Mouse (Mus musculus) heart, postnatal 0 days (tissue): Measurements from ENCODE around the gene Cela3b. TPM values are rescaled to one million over a fixed set of nuclear protein-coding genes. Genes with fewer than 3 reads are reported as not detected.

Experiments used
- ATAC-seq: fragments of 200-750 bp; cut with Nextera tagmentation; 2 replicates; pipeline ENCODE4 v1.8.0; 2017; ENCODE audit warnings: low read depth, moderate number of reproducible peaks, moderate library complexity; ENCODE audit not compliant: insufficient read depth
- DNase-seq: peaks from one replicate; pipeline ENCODE4 v3.0.0-alpha.2; 2016; ENCODE audit warnings: low spot score
- H3K27ac ChIP-seq: fragments of 300-500 bp; sonication (generic); 2 replicates; pipeline ENCODE4 v1.5.1; 2014; ENCODE audit warnings: low read depth, mild to moderate bottlenecking
- H3K27me3 ChIP-seq: fragments of 300-500 bp; sonication (generic); 2 replicates; pipeline ENCODE4 v1.6.1; 2014; ENCODE audit warnings: low read length, mixed read lengths; ENCODE audit not compliant: control insufficient read depth, insufficient read depth
- H3K36me3 ChIP-seq: fragments of 300-500 bp; sonication (generic); replicated peaks from 2 replicates; pipeline ENCODE4 v1.6.1; 2014; ENCODE audit warnings: low read length, mixed read lengths; ENCODE audit not compliant: control insufficient read depth, insufficient read depth
- H3K4me1 ChIP-seq: fragments of 300-500 bp; sonication (generic); 2 replicates; pipeline ENCODE4 v1.6.1; 2014; ENCODE audit warnings: antibody characterized with exemption; ENCODE audit not compliant: control insufficient read depth, insufficient read depth
- H3K4me2 ChIP-seq: fragments of 300-500 bp; sonication (generic); 2 replicates; pipeline ENCODE4 v1.6.1; 2014; ENCODE audit warnings: low read depth, mild to moderate bottlenecking, low read length, moderate library complexity
- H3K4me3 ChIP-seq: fragments of 300-500 bp; sonication (generic); 2 replicates; pipeline ENCODE4 v1.5.1; 2014; ENCODE audit warnings: low read depth, low read length
- H3K9ac ChIP-seq: fragments of 300-500 bp; sonication (generic); replicated peaks from 2 replicates; pipeline ENCODE4 v1.6.1; 2014; ENCODE audit warnings: low read depth, low read length, mixed read lengths
- H3K9me3 ChIP-seq: fragments of 300-500 bp; sonication (generic); replicated peaks from 2 replicates; pipeline ENCODE4 v1.6.1; 2016; ENCODE audit warnings: low read length; ENCODE audit not compliant: control insufficient read depth
- CTCF ChIP-seq: IDR thresholded peaks from 2 replicates; pipeline ENCODE4 v1.5.1; 2016; ENCODE audit warnings: antibody characterized with exemption, control low read depth, low read depth
- EP300 ChIP-seq: IDR thresholded peaks from 2 replicates; pipeline ENCODE4 v1.6.1; 2016; ENCODE audit warnings: antibody characterized with exemption, low read depth
- WGBS: fragments of 180-500 bp; shearing (Covaris S2); extraction: QIAGEN DNeasy Blood & Tissue Kit; methylation state at CpG from one replicate; pipeline ENCODE4 v1.1.7; 2014; 5-methylcytosine and 5-hydroxymethylcytosine counted together
- polyA plus RNA-seq: library from polyadenylated mRNA; unstranded; fragments of >200 nt; fragmentation: Nextera tagmentation; extraction: Ambion mirVana; gene quantifications from 2 replicates; pipeline ENCODE4 v1.2.1, GENCODE M21; 2015
- total RNA-seq: library from RNA; depleted of rRNA; stranded (reverse); fragments of >200 nt; gene quantifications from 2 replicates; pipeline ENCODE4 v1.2.3, GENCODE M21; 2014; ENCODE audit warnings: low replicate concordance

Cela3b gene
- total and polyA plus RNA-seq, 2 experiments from 2014 or later = not detected

DNA sequence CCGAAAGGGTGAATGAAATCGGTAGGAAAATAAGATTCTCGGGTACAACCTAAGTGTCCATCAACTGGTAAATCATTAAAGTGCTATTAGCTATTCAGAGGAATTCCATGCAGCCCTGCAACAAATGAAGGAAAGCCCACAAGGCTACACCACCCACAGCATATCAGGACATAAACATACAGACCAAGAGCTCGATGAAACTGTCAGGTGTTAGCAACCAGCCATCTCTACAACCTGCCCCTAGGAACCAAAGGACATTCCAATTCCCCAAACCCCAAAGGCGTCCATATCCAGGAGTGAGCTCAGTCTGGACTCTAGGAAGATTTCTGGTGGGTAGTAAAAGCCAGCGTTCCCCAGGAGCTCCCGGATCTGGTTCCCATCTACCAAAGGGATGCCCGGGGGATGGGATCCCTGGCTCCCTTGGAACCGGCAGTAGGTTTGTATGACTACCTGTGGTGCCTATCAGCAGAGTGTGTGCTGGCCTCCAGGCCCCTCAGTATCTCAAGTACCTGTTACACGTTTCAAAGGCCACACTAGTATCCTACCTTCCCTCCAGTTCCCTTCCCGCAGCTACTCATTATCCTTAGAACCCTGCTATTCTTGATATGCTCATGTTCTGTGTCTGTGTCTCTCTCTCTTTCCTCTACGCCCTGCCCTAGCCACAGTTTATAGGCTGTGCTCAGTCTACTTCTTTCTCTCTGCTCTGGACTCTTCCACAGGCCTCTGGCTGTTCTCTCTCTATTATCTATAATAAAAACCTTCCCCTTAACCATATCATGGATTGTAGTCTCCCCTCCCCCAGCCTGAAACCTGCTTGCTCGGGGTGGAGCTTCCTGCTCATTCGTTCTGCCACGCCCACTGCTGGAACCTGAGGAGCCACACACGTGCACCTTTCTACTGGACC is 49.4 kb downstream of the Cela3b start:
- ATAC-seq (no peak), DNase-seq (no peak)
- no peaks in the 10 kb centered on the region for H3K4me1 ChIP-seq
- no peak overlapping the region for H3K27ac ChIP-seq
- 35% methylated on average over 15 of the region's 16 CpGs for WGBS
- no peaks in the 10 kb centered on the region for H3K36me3 ChIP-seq
- no peaks in the 10 kb centered on the region for H3K9me3 ChIP-seq
- TF ChIP-seq CTCF (no peak), EP300 (no peak)
- H3K27me3 ChIP-seq = no peaks in the 10 kb centered on the region
- no peak overlapping the region for H3K4me3 ChIP-seq
- peak overlapping the region; percentile 5; the same call in 1 of the 2 replicates for H3K4me2 ChIP-seq
- H3K9ac ChIP-seq = no peak overlapping the region

- TF ChIP-seq EP300 = no peak
- no peak for TF ChIP-seq CTCF
- Histone ChIP-seq H3K4me3 (no peak overlapping the region), H3K36me3 (no peaks in the 10 kb centered on the region), H3K27me3 (no peaks in the 10 kb centered on the region), H3K4me1 (no peaks in the 10 kb centered on the region), H3K9me3 (no peaks in the 10 kb centered on the region), H3K27ac (no peak overlapping the region), H3K4me2 (no peak overlapping the region), H3K9ac (no peak overlapping the region)
- DNase-seq = no peak
- ATAC-seq = no peak
- 90% methylated on average over 10 of the region's 10 CpGs for WGBS
Observed at GRCm38 (mm10) chr4:137379713-137380255, 50.6 kb downstream of the Cela3b start.

DNA sequence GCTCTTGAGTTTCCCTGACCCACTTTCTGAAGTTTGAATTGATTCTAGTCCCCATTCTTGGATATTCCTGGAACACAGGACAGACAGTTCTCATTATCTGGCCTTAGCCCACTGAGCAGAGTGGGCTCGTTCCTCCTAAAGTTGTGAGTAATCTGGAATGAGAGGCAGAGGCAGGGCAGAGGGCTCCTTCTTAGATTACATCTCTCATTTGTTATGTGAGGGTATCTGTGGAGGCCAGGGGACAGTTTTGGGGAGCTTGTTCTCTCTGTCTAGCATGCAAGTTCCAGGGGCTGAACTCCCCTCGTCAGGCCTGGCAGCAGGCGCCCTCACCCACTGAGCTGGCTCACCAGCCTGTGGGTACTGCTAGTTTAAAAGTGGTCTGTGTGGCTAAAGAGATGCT is 51.3 kb downstream of the Cela3b start:
- no peaks in the 10 kb centered on the region for H3K9me3 ChIP-seq
- no peak overlapping the region for H3K27ac ChIP-seq
- DNase-seq (no peak), ATAC-seq (no peak)
- H3K4me1 ChIP-seq = no peaks in the 10 kb centered on the region
- H3K27me3 ChIP-seq = no peaks in the 10 kb centered on the region
- no peak overlapping the region for H3K4me2 ChIP-seq
- TF ChIP-seq EP300 (no peak), CTCF (no peak)
- no peaks in the 10 kb centered on the region for H3K36me3 ChIP-seq
- no peak overlapping the region for H3K4me3 ChIP-seq
- WGBS = 86% methylated on average over 3 of the region's 3 CpGs
- no peak overlapping the region for H3K9ac ChIP-seq

- Histone ChIP-seq H3K4me3 (no peak overlapping the region), H3K4me1 (no peaks in the 10 kb centered on the region), H3K27ac (no peak overlapping the region), H3K36me3 (no peaks in the 10 kb centered on the region), H3K27me3 (no peaks in the 10 kb centered on the region), H3K9ac (no peak overlapping the region), H3K9me3 (no peaks in the 10 kb centered on the region), H3K4me2 (no peak overlapping the region)
- ATAC-seq (peak; percentile 24; the same call in 1 of the 2 replicates), DNase-seq (no peak)
- TF ChIP-seq CTCF (no peak), EP300 (no peak)
- 82% methylated on average over 4 of the region's 4 CpGs for WGBS
Observed at GRCm38 (mm10) chr4:137377526-137378304, 52.6 kb downstream of the Cela3b start.

DNA sequence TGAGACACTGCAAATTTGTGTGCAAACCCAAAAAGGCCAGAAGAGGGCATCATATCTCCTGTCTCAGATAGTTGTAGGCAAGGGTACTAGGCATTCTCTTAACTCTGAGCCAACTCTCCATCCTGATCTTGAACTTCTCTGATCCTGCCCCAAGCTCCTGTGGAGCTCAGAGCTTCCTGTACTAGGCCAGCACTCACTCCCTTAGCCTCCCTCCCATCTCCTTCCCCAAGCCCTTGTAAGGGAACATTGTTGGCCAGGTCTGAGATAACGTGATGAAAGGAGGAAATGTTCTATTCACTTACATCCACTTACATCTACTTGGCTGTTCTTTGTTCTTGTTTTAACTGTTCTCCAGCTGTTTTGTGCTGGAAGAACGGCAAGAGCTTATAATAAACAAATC is 53.6 kb downstream of the Cela3b start:
- Histone ChIP-seq H3K4me1 (no peaks in the 10 kb centered on the region), H3K9ac (no peak overlapping the region), H3K4me3 (no peak overlapping the region), H3K27me3 (no peaks in the 10 kb centered on the region), H3K36me3 (no peaks in the 10 kb centered on the region), H3K27ac (no peak overlapping the region), H3K9me3 (no peaks in the 10 kb centered on the region), H3K4me2 (no peak overlapping the region)
- ATAC-seq (no peak), DNase-seq (peak; percentile 58)
- WGBS = 30% methylated on average over 2 of the region's 2 CpGs
- TF ChIP-seq EP300 = no peak
- 0 out of 2 replicates have a peak, but pooled peaks have one; percentile 10 for TF ChIP-seq CTCF
